Mouse (Mus musculus): ENCODE measurements around the gene Nfkbiz. TPM values are rescaled to one million over a fixed set of nuclear protein-coding genes. Genes with fewer than 3 reads are reported as not detected.
A peak's percentile ranks its signal among the peaks of the same experiment; 100 is the strongest.

The Nfkbiz gene
- polyA plus RNA-seq, 1 experiment from 2014 or later, result 4.9 TPM

GRCm38 (mm10) chr16:55837168-55837567 is 1.5 kb downstream of the Nfkbiz start:
- 78% methylated on average over 2 of the region's 2 CpGs for WGBS
- no peaks in the 10 kb centered on the region for H3K36me3 ChIP-seq (ENCODE audit: insufficient read depth, low read length)
- no peak overlapping the region for H3K9ac ChIP-seq (ENCODE audit: low read depth, low read length)
- no peak for DNase-seq (ENCODE audit: low spot score)
- no peaks in the 10 kb centered on the region for H3K9me3 ChIP-seq (replicated peaks; ENCODE audit: low read length)
- no peak overlapping the region for H3K27ac ChIP-seq
- H3K4me3 ChIP-seq (replicated peaks; ENCODE audit: low read depth, low read length), result no peak overlapping the region
- ATAC-seq (replicated peaks; ENCODE audit: low FRiP score, low read depth), result no peak
- H3K4me2 ChIP-seq (ENCODE audit: low read length), result no peak overlapping the region
- no peaks in the 10 kb centered on the region for H3K4me1 ChIP-seq (replicated peaks; ENCODE audit: insufficient read depth, low read length)
- no peaks in the 10 kb centered on the region for H3K27me3 ChIP-seq (ENCODE audit: insufficient read depth, low read length)
- TF ChIP-seq CTCF (IDR thresholded peaks at IDR 0.05; ENCODE audit: low read depth), result no peak

DNA sequence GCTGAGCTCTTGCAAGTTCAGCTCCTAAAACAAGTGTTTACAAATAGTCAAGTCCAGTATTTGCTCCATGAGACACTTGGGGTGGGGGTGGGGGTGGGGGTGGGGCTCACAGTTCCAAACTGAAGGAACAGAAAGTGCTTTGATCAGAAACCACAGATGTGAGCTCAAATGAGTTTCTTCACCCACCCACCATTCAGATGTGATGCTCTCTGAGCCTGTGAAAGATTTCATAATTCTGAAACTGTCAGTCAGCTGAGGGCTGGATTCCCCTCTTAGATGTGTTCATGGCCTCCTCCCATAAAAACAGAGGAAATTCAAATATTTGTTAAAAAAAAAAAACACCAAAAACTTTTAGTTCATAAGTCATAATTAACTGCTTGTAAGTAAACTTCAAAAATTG is 2.9 kb downstream of the Nfkbiz start:
- no peaks in the 10 kb centered on the region for H3K36me3 ChIP-seq (ENCODE audit: insufficient read depth, low read length)
- H3K4me3 ChIP-seq (replicated peaks; ENCODE audit: low read depth, low read length), result no peak overlapping the region
- H3K4me1 ChIP-seq (replicated peaks; ENCODE audit: insufficient read depth, low read length), result no peaks in the 10 kb centered on the region
- no peak overlapping the region for H3K4me2 ChIP-seq (ENCODE audit: low read length)
- no peak for TF ChIP-seq CTCF (IDR thresholded peaks at IDR 0.05; ENCODE audit: low read depth)
- no peaks in the 10 kb centered on the region for H3K27me3 ChIP-seq (ENCODE audit: insufficient read depth, low read length)
- no peak overlapping the region for H3K27ac ChIP-seq
- no peak overlapping the region for H3K9ac ChIP-seq (ENCODE audit: low read depth, low read length)
- no peaks in the 10 kb centered on the region for H3K9me3 ChIP-seq (replicated peaks; ENCODE audit: low read length)
- no peak for ATAC-seq (replicated peaks; ENCODE audit: low FRiP score, low read depth)
- no peak for DNase-seq (ENCODE audit: low spot score)

GRCm38 (mm10) chr16:55832617-55833016 is 6.1 kb downstream of the Nfkbiz start:
- 89% methylated on average over 8 of the region's 8 CpGs for WGBS
- no peaks in the 10 kb centered on the region for H3K27me3 ChIP-seq (ENCODE audit: insufficient read depth, low read length)
- H3K4me3 ChIP-seq (replicated peaks; ENCODE audit: low read depth, low read length), result no peak overlapping the region
- no peaks in the 10 kb centered on the region for H3K36me3 ChIP-seq (ENCODE audit: insufficient read depth, low read length)
- H3K4me2 ChIP-seq (ENCODE audit: low read length), result no peak overlapping the region
- no peak for ATAC-seq (replicated peaks; ENCODE audit: low FRiP score, low read depth)
- TF ChIP-seq CTCF (IDR thresholded peaks at IDR 0.05; ENCODE audit: low read depth), result no peak
- no peak for DNase-seq (ENCODE audit: low spot score)
- no peak overlapping the region for H3K9ac ChIP-seq (ENCODE audit: low read depth, low read length)
- no peaks in the 10 kb centered on the region for H3K9me3 ChIP-seq (replicated peaks; ENCODE audit: low read length)
- no peak overlapping the region for H3K27ac ChIP-seq
- no peaks in the 10 kb centered on the region for H3K4me1 ChIP-seq (replicated peaks; ENCODE audit: insufficient read depth, low read length)

GRCm38 (mm10) chr16:55832040-55832439 is 6.7 kb downstream of the Nfkbiz start:
- Histone ChIP-seq H3K4me3 (replicated peaks; ENCODE audit: low read depth, low read length) (no peak overlapping the region), H3K4me2 (ENCODE audit: low read length) (no peak overlapping the region), H3K36me3 (ENCODE audit: insufficient read depth, low read length) (no peaks in the 10 kb centered on the region), H3K27ac (no peak overlapping the region), H3K4me1 (replicated peaks; ENCODE audit: insufficient read depth, low read length) (no peaks in the 10 kb centered on the region), H3K9ac (ENCODE audit: low read depth, low read length) (no peak overlapping the region), H3K9me3 (replicated peaks; ENCODE audit: low read length) (no peaks in the 10 kb centered on the region), H3K27me3 (ENCODE audit: insufficient read depth, low read length) (no peaks in the 10 kb centered on the region)
- TF ChIP-seq CTCF (IDR thresholded peaks at IDR 0.05; ENCODE audit: low read depth), result no peak
- ATAC-seq (replicated peaks; ENCODE audit: low FRiP score, low read depth) (no peak), DNase-seq (ENCODE audit: low spot score) (no peak)
- WGBS, result 92% methylated on average over 6 of the region's 6 CpGs

GRCm38 (mm10) chr16:55831451-55831850 is 7.2 kb downstream of the Nfkbiz start:
- ATAC-seq (replicated peaks; ENCODE audit: low FRiP score, low read depth) (no peak), DNase-seq (ENCODE audit: low spot score) (no peak)
- H3K4me3 ChIP-seq (replicated peaks; ENCODE audit: low read depth, low read length), result no peak overlapping the region
- no peaks in the 10 kb centered on the region for H3K27me3 ChIP-seq (ENCODE audit: insufficient read depth, low read length)
- H3K4me1 ChIP-seq (replicated peaks; ENCODE audit: insufficient read depth, low read length), result no peaks in the 10 kb centered on the region
- TF ChIP-seq CTCF (IDR thresholded peaks at IDR 0.05; ENCODE audit: low read depth), result no peak
- H3K9me3 ChIP-seq (replicated peaks; ENCODE audit: low read length), result no peaks in the 10 kb centered on the region
- H3K9ac ChIP-seq (ENCODE audit: low read depth, low read length), result no peak overlapping the region
- H3K36me3 ChIP-seq (ENCODE audit: insufficient read depth, low read length), result no peaks in the 10 kb centered on the region
- no peak overlapping the region for H3K4me2 ChIP-seq (ENCODE audit: low read length)
- WGBS, result 85% methylated on average over 1 of the region's 1 CpGs
- no peak overlapping the region for H3K27ac ChIP-seq

GRCm38 (mm10) chr16:55823398-55824155 is 15.1 kb downstream of the Nfkbiz start:
- DNase-seq (ENCODE audit: low spot score) (no peak), ATAC-seq (replicated peaks; ENCODE audit: low FRiP score, low read depth) (no peak)
- Histone ChIP-seq H3K9ac (ENCODE audit: low read depth, low read length) (no peak overlapping the region), H3K9me3 (replicated peaks; ENCODE audit: low read length) (no peaks in the 10 kb centered on the region), H3K4me3 (replicated peaks; ENCODE audit: low read depth, low read length) (no peak overlapping the region), H3K36me3 (ENCODE audit: insufficient read depth, low read length) (no peaks in the 10 kb centered on the region), H3K27me3 (ENCODE audit: insufficient read depth, low read length) (no peaks in the 10 kb centered on the region), H3K4me2 (ENCODE audit: low read length) (no peak overlapping the region), H3K27ac (no peak overlapping the region), H3K4me1 (replicated peaks; ENCODE audit: insufficient read depth, low read length) (peaks cover 5% of the 10 kb centered on the region; the same call in 1 of the 2 replicates)
- peak; percentile 49 for TF ChIP-seq CTCF (IDR thresholded peaks at IDR 0.05; ENCODE audit: low read depth)
- 66% methylated on average over 11 of the region's 11 CpGs for WGBS

Data from kidney, postnatal 0 days (tissue).